Mouse (Mus musculus): ENCODE data around the gene Ppp1r15b. TPM values are rescaled to one million over a fixed set of nuclear protein-coding genes. Genes with fewer than 3 reads are reported as not detected.
A peak's percentile ranks its signal among the peaks of the same experiment; 100 is the strongest.

Gene Ppp1r15b
- total RNA-seq (2021): 10 to 100 TPM; 41.6 to 44.4 TPM

DNA sequence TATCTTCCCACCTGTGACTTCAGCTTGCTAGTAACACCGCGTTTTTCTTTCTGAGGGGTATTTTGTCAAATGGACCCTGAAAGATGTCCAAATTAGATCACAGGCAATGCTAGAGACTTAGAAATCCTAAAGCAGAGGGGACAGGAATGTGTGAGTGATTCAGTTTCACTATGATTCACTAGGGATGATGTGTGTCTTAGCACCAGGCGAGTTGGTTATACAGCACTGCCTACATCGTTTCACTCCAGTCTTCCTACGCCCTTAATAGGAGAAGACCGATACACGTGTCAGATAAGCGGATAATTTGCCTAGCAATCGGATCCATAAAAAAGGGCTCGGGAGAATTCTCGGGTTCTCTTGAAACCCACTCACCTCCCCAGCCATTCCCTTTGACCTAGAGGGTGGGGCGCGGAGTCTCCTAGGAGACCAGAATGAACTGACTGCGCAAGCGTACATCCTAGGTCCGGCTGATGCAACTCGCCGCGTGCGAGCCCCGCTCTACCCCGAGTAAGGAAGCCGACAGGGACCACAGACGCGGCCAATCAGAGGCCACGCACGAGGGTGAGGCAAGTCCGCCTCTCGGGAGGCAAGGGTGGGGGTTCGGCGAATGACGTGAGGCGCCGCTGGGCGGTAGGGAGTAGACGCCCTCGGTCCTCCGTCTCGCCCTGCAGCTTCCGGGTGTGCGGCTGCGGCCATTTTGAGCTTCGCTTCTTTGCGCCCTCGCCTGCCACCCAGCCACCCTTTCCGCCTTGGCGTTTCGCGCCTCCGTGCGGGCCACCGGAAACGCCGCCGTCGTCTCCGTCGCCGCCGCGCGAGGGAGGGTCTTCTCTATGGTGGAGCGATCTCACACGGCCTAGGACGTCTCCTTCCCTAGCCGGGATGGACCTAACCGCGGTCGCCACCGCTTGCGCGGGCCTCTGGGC, at the start of gene Ppp1r15b:
Ppp1r15b (plus strand) TSS at position 506 of the 923 bp plus-strand sequence.
- peak; percentile 98 for DNase-seq

DNA sequence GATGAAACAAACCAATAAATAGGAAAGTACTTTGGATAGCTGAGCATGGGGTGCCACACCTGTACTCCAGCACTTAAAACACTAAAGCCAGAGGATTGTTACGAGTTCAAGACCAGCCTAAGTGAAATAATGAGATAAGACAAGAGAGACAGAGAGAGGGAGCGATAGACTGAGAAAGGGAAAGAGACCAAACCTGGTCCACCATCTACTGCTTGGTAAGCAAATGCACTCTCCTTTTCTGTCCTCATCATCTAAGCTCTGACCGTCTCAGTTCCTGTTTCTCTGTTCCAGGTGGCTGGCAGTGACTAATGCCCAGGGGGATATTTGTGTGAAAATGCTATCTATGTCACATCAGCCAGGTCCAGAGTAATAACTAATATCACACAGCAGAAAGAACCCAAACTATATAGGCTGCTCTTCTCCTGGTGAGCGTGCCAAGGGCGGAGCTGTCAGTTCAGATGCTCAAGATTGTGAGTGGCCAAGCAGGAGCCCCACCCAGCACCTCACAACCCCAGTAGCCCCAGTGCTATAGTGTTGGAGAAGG, 47.9 kb upstream of the Ppp1r15b start:
- DNase-seq: no peak

DNA sequence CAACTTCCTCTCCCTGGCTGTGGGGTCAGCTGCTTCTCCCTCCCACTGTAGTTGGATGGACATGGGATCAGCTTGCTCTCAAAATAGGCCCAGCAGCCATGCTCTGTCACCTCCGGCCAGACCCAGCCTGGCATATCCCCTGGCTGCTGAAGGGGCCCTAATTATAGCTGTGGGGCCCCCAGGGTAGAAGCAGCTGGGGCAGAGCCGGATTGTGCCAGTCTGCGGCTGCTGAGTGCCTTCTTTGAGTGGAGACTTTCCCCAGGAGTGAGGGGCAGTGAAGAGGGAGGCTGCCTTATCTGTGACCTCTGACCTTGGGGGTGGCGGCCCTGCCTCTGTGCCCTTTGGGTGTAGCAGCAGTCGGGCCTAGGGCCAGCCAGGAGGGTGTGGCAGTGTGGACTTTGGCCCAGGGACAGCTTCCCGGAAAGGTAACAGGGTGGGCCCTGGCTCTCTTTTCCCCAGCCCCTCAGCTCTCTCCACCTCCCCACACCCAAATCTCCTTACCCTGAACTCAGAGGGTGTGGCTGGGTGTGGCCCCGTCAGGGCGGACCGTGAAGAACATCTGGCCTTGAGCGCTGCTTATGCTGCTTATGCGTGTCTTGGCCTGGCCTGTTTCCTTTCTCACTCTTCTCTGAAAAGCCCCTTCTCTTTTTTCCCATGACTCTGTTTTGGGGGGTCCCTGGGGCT, 46.9 kb upstream of the Ppp1r15b start:
- DNase-seq: peak; percentile 64

DNA sequence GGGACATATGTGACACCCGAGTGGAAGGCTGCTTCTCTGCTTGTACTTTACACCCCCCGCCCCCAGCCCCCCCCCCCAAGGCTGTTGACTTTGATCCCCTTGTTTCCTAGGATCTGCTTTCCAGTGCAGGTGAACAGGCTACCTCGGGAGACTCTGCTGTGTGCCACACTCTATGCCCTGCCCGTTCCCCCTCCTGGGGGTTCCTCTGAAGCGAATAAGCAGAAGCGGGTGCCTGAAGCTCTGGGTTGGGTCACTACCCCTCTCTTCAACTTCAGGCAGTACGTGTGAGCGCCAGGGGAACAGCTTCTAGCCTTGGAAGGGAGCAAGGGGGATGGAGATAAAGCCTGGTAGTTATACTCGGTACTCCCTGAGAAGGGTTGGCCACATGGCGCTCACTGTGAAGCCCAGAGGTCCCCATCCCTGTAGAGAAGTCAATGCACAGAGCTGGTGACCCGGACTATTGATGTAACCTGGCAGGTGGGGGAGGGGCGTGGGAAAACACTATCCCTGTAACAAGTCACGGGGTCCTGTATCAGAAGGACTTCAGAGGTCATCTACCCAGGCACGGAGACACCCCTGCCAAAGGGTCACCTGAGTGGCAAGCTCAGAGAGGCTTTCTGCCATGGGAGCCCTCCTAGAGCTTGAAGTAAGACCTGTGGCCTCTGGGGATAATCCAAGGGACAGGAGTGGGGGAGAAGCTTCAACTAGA, 46.1 kb upstream of the Ppp1r15b start:
- DNase-seq: no peak

DNA sequence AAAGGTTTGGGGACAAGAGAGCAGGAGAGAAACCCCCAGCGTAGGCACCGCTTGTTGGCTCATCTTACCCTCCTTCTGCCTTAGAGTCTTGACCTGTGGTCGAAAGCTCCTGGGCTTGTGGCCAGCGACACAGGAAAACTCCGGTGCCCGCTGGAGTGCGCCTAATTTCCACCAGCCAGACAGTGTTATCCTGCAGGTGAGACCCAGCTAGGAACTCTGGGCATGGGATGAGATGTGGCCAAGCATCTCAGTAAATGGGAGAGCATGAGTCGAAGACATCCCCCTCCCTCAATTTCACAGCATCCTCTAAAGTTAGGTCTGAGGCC, 45.6 kb upstream of the Ppp1r15b start:
- DNase-seq: no peak

DNA sequence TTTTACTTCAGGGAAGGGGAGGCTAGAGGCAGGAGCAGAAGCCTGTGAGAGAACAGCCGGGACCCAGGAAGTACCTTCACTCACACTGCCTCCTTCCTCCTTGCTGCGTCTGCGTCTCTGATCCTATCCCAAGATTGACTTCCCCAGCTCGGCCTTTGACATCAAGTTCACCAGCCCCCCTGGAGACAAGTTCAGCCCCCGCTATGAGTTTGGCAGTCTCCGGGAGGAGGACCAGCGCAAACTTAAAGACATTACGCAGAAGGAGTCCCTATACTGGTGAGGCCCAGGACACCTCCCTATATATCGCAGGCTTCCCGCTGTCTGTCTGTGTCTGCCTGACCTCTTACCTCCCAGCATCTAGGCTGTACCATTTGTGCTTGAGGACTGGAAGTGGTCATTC, 44.1 kb upstream of the Ppp1r15b start:
- no peak for DNase-seq

DNA sequence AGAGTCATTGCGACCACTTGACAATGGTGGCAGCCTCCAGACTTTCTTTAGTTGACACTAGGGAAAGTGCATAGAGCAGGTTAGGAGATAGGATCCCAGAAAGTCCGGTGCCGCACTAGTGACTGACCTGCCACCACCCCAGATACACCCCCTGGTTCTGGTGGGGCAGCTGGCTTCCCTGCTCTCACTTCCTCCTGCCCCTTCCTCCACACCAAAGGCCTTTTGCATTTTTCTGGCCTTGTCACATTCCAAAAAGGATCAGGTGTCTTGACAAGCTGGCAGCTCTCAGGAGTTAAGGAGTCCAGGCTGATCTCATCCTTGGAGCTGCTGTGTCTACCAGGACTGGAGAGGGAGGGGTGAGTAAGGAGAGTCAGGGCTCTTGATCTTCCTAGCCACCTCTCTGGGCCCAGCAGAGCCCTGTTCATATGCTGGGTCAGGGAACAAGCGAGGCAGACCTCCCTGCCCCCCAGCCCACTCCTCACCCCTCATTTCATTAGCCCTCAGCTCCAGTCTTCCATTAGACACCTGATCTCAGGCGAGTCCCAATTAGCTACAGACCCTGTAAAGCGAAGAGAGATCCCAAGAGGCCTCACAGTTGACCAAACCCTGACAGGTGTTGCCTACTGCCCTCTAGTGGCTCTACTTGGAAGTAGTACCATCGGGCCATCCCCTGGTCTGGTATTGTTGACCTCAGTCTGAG, 43.6 kb upstream of the Ppp1r15b start:
- peak; percentile 82 for DNase-seq

DNA sequence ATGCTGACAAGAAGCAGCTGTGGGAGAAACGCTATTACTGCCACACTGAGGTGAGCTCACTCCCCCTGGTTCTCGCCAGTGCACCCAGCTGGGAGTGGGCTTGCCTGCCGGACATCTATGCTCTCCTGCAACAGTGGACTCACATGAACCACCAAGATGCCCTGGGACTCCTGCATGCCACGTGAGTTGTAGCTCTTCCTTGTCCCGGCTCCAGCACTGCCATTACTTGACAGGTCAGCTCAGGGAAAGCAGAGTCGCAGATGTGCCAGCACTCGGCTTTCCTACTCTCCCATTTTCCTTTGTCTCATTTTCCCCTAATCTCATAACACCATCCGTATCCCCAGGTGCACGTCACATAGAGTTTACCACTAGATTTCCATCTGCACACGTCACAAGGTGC, 42.7 kb upstream of the Ppp1r15b start:
- DNase-seq: no peak

DNA sequence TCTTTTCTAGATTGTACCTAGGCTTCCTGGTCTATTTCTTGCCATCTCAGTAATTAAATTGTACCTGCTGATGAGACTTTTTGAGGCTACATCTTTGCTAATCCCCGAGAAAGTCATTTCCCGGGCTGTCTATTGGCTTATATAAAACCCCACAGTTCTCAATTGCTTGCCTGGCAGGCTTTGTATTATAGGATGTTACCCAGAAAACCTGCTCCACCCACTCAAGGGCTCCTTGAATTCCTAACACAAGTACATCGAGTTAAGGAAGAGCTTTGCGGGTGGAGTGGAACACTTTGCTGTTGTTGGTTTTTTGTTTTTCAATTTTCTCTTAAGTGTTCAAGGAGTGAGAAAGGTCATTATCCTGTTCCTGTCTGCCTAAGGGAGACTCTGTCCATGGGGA, 41.5 kb upstream of the Ppp1r15b start:
- no peak for DNase-seq

DNA sequence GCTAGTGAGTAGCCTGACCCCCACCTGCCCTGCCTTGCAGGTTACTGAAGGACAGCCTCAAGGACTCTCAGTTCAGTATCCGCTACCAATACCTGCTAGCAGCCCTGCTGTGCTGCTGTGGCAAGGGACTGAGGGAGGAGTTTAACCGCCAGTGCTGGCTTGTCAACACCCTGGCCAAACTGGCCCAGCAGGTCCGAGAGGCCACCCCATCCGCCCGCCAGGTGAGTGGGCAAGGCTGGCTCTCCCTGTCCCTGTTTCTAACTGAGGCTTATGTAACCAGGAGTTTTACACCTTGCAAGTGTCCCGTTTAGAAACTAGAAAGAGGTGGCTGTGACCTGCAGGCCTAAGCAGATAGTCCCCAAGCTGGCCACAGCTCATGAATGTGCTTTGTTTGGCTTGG, 40.3 kb upstream of the Ppp1r15b start:
- DNase-seq: no peak

DNA sequence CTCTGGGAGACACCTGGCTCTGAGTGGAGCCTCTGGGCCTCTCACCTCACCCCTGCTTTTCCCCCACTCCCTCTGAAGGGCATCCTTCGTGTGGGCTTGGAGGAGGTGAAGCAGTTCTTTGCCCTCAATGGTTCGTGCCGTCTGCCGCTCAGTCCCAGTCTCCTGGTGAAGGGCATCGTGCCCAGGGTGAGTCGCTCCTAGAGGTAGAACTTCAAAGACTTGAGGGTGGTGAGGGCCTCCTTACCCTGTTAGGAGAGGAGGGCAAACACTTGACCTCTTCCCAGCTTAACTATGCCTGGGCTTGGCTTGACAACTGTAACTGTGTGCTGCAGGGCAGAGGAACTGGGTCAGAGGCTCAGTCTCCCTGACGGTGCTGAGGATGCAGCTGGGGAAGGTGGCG, 39.5 kb upstream of the Ppp1r15b start:
- no peak for DNase-seq

DNA sequence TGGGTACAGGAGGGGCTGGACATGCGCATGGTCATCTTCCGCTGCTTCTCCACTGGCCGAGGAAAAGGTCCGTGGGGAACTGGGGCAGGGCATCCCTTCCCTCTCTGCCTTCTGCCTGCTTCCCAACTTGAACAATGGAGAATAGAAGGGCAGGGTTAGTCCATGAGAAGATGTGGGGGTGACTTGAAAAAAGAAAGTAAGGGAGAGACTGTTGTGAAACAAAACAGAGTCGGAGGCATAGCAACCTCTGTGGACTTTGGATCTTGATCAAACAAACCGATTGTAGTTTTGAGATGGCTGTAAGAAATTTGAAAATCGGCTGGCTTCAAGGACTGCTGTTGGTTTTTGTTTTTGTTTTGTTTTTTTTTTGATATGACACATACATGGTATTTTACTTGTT, 37.2 kb upstream of the Ppp1r15b start:
- DNase-seq: no peak

DNA sequence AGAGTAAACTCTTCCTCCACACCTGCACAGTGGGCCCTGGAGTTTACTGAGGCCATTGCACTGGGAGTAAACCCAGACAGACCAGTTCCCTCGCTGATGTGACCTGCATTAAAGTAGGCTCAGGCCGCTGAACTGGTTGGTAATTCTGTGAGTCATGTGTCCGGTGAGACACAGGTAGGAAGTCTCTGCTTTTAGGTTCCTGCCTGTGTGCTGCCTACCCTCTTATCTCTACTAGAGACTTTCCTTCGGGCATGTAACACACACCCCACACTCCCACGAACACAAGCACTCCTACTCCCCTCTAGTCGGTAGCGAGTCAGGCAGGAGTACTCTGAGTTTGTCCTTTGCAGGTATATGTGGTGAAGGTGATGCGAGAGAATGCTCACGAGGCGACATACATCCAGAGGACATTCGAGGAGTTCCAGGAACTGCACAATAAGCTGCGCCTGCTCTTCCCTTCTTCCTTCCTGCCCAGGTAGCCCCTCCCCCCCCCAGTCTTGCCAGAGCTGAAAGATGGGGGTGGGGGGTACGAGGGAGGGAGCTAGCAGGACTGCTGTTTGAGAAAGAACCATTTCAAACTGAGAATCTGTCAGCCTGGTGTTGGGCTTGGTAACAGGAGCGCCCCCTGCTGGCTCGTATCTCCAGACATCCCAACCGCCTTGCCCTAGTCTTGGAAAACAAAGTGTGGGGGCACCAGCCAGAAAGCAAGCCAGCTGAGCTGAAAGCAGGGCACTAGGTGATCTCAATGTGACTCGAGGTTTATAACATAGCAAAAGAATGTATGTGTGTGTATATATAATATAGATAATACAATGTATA, 29.8 kb upstream of the Ppp1r15b start:
- DNase-seq: peak; percentile 83

DNA sequence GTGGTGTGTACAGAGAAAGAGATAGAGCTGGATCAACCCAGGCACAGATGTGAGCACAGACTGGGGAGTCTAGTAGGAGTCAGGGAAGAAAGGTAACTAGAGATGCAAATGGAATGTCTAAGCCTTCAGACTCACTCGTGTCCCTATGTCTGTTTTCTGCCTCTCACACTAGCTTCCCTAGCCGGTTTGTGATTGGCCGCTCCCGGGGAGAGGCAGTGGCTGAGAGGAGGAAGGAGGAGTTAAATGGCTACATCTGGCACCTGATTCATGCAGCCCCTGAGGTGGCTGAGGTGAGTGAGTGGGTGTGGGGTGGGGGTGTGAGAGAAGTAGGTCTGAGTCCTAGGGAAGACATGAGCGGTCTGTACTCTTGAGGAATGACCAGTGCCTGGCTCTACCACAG, 28.8 kb upstream of the Ppp1r15b start:
- no peak for DNase-seq

DNA sequence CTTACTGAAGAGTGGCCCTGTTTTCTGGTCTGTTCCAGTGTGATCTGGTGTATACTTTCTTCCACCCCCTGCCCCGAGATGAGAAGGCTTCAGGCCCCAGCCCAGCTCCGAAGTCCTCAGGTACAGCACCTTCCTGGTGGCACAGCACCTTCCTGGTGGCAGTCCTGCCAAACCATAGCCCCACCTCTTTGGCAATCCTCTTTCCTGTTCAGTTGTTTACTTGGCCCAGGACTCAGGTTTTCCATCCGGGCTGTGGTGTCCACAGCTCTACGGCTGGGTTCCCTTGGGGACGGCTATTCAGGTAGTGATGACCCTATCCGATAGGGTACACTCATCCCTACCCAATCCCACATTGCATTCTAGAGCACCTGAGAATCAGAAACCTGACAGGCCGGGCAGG, 27.6 kb upstream of the Ppp1r15b start:
- DNase-seq: no peak

DNA sequence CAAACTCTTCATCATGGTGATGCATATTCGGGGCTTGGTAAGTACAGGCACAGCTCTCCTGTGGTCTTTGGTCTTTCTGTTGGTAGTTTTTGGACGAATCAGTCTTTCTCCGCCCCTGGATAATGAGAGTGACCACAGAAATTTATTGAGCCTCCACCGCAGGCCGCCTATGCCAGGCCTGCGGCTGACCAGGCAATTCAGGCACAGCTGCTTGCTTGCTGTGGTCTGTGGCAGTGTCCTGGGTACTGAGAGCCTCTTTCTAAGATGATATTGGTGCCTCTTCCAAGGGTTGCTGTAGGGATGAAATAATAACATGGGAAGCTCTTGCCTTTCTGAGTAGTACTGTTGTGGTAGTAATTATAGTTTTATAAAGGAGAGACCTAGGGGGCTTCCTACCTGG, 27.1 kb upstream of the Ppp1r15b start:
- no peak for DNase-seq

DNA sequence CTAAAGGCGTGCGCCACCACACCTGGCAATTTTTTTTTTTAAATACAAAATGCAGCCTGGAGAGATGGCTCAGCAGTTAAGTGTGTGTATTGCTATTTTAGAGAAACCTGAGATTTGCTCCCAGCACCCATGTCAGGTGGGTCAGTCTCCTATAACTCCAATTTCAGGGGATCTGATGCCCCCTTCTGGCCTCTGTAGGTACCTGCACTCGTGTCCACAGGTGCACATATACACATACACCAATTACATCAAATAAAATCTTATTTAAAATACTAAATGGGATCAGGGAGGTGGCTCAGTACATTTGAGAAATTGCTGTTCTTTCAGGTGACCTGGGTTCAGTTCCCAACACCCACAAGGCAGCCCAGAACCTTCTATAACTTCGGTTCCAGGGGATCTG, 14.8 kb upstream of the Ppp1r15b start:
- no peak for DNase-seq

DNA sequence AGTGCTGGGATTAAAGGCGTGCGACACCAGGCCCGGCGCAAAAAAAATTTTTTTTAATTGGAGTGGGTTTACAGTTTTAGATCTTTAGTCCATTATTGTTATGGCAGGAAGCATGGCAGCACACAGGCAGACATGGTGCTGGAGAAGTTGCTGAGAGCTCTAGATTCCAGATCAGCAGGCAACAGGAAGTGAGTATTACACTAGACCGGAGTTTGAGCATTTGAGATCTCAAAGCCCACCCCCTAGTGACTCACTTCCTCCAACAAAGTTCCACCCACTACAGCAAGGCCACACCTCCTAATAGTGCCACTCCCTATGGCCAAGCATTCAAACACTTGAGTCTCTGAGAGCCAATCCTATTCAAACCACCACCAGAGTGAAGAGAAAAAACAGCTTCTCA, 12.8 kb upstream of the Ppp1r15b start:
- no peak for DNase-seq

DNA sequence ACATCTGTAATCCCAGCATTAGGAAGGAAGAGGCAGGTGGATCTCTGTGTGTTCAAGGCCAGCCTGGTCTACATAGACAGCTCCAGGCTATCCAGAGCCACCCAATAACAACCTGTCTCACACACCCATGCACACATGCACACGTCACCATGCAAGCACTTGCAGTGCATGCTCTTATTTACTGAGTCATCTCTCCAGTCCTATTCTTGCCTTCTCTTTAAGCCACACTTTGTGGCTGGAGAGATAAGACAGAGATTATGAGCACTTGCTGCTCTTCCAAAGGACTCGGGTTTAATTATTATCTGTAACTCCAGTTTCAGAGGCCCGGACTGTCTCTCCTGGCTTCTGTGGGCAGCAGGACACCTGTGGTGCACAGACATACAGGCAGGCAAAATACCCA, 12.1 kb upstream of the Ppp1r15b start:
- no peak for DNase-seq

DNA sequence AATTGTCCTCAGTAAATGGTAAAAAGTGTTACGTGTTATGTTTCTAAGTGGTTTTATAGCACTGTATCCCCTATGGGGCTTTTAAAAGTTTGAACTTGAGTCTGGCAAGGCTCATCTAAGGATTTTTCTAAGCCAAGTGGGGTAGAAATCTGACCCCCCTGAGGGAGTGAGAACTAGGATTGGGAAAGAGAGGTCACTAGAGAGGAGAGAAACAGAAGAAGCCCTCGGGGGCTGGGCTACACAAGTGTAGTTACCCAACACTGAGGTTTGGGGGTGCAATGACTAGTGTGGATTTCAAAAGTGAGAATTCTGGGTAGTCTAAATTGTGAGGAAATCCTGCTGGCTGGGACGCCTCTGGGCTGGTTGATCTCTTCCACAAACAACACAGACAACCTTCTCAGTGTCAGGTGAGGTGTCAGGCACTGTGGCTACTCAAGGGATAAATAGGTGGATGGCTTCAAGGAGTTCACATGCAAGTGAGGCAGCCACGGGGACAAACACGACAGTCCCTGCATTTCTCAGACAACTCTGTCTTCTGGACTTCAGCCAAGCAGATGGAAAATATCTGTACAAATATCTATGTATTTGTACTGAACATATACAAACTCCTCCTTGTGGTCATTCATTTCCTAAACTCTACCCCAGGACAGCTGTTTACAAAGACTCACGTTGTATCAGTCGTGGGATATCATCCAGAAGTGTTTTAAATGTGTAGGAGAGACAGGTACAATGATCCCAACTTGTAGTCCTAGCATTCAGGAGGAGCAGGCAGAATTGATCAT, 10.8 kb upstream of the Ppp1r15b start:
- DNase-seq: no peak

DNA sequence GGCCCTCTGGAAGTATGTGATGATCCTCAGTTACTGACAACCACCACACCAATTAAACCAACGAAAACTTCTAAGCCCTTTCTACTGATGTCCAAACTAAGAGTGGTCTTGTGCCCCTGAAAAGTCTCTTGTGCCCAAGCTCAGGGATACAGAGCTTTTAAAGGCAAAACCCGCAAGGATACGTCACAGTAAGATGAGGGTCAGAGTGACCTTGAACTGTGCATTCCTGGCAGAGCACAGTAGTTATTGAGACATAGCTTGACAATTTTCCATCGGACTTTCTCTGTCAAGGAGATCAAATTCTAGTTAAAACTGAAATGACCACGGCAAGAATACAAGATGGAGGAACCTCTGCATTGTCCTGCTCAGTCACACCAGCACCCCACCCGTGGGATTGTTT, 9.7 kb upstream of the Ppp1r15b start:
- no peak for DNase-seq
